Mouse (Mus musculus) testis, adult 2 months (tissue): ENCODE results near the gene Ankrd28. TPM values are rescaled to one million over a fixed set of nuclear protein-coding genes. Genes with fewer than 3 reads are reported as not detected.

ENCODE experiments used
- H3K27ac ChIP-seq: fragments of 200-500 bp; 2 replicates; pipeline ENCODE4 v1.5.1; 2012; ENCODE audit warnings: low read depth, low read length; ENCODE audit not compliant: control insufficient read depth, insufficient read depth
- H3K27me3 ChIP-seq: fragments of 200-500 bp; 2 replicates; pipeline ENCODE4 v1.6.1; 2012; ENCODE audit warnings: mild to moderate bottlenecking, low read length, moderate library complexity; ENCODE audit not compliant: control insufficient read depth, insufficient read depth
- H3K36me3 ChIP-seq: fragments of 200-500 bp; 2 replicates; pipeline ENCODE4 v1.6.1; 2012; ENCODE audit warnings: mild to moderate bottlenecking, low read length; ENCODE audit not compliant: control insufficient read depth, insufficient read depth
- H3K4me1 ChIP-seq: fragments of 200-500 bp; 2 replicates; pipeline ENCODE4 v1.6.1; 2012; ENCODE audit warnings: low read length; ENCODE audit not compliant: control insufficient read depth, insufficient read depth
- H3K4me3 ChIP-seq: fragments of 200-500 bp; 2 replicates; pipeline ENCODE4 v1.5.1; 2012; ENCODE audit warnings: low read depth, mild to moderate bottlenecking, low read length, moderate library complexity, mixed read lengths; ENCODE audit not compliant: control insufficient read depth
- CTCF ChIP-seq: fragments of 200-500 bp; IDR thresholded peaks from 2 replicates; pipeline ENCODE4 v1.5.1; 2012; ENCODE audit warnings: low read depth, mild to moderate bottlenecking, inconsistent platforms, low read length, moderate library complexity; ENCODE audit not compliant: control insufficient read depth, insufficient read depth, insufficient replicate concordance
- POLR2A ChIP-seq: fragments of 200-500 bp; IDR thresholded peaks from 2 replicates; pipeline ENCODE4 v1.6.1; 2012; ENCODE audit warnings: low read depth, mild to moderate bottlenecking, inconsistent platforms, low read length, moderate library complexity; ENCODE audit not compliant: control insufficient read depth
- polyA plus RNA-seq: library from polyadenylated mRNA; depleted of rRNA; stranded (reverse); fragments of >200 nt; gene quantifications from 2 replicates; pipeline ENCODE4 v1.2.3, GENCODE M21; 2012

Ankrd28 gene
- polyA plus RNA-seq, 1 experiment, result 25.7 TPM

- H3K4me3 ChIP-seq, result no peak overlapping the region
- TF ChIP-seq POLR2A, result no peak
- TF ChIP-seq CTCF, result no peak
- H3K4me1 ChIP-seq, result peaks cover 2% of the 10 kb centered on the region; the same call in 1 of the 2 replicates
- H3K27me3 ChIP-seq, result no peaks in the 10 kb centered on the region
- H3K36me3 ChIP-seq, result no peaks in the 10 kb centered on the region
- H3K27ac ChIP-seq, result no peak overlapping the region
Measured at GRCm38 (mm10) chr14:31671635-31672320, 158.7 kb downstream of the Ankrd28 start.

- Histone ChIP-seq H3K27me3 (no peaks in the 10 kb centered on the region), H3K27ac (no peak overlapping the region), H3K4me1 (peaks cover 2% of the 10 kb centered on the region; the same call in 1 of the 2 replicates), H3K4me3 (no peak overlapping the region), H3K36me3 (no peaks in the 10 kb centered on the region)
- TF ChIP-seq CTCF (no peak), POLR2A (no peak)
Measured at GRCm38 (mm10) chr14:31669642-31670490, 160.6 kb downstream of the Ankrd28 start.

DNA sequence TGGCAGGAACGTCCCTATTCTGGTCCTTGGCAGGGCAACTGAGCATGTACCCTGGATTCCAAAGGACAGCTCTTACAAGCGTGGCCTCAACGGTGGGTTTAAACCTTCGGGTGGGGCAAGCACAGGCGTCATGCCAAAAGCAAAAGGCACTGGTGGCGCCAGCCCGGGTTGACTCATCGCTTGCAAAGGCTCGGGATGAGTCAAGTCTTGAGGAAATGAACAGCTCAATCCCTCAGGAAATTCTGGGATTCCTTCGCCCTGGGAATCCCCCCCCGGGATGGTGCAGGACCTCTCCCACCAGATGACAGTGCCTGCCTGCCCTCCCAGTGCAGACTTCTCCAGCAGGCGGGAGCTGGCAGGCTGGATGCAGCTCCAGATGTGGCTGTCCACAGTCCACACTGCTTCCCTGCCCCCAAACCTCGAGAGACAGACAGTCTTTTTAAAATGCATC is 161.3 kb downstream of the Ankrd28 start:
- Histone ChIP-seq H3K27me3 (no peaks in the 10 kb centered on the region), H3K36me3 (no peaks in the 10 kb centered on the region), H3K27ac (no peak overlapping the region), H3K4me1 (peaks cover 2% of the 10 kb centered on the region; the same call in 1 of the 2 replicates), H3K4me3 (no peak overlapping the region)
- TF ChIP-seq POLR2A, result no peak
- no peak for TF ChIP-seq CTCF

DNA sequence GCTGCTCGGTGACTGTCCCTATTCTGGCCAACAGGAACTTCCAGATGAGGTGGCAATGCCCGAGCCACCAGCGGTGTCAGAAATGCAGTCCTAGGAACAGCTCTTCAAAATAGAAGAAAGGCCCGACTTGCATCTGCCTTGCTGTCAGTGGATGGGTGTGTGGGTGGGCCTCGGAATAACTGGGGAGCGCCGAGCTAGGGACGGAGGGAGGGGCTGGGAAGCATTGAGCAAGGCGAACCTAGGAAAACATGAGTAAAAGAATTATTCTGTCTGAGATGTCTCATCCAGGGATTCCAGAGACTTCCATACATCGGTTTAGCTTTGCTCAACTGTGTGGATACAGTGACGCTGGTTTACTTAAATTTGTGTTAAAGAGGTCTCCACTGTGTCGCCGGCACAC is 162.1 kb downstream of the Ankrd28 start:
- H3K4me1 ChIP-seq, result peaks cover 2% of the 10 kb centered on the region; the same call in 1 of the 2 replicates
- H3K4me3 ChIP-seq, result no peak overlapping the region
- no peak for TF ChIP-seq POLR2A
- no peak for TF ChIP-seq CTCF
- H3K27me3 ChIP-seq, result no peaks in the 10 kb centered on the region
- H3K27ac ChIP-seq, result no peak overlapping the region
- H3K36me3 ChIP-seq, result no peaks in the 10 kb centered on the region

GRCm38 (mm10) chr14:31667741-31668140 is 162.7 kb downstream of the Ankrd28 start:
- Histone ChIP-seq H3K27me3 (no peaks in the 10 kb centered on the region), H3K4me1 (peaks cover 4% of the 10 kb centered on the region), H3K36me3 (no peaks in the 10 kb centered on the region), H3K4me3 (no peak overlapping the region), H3K27ac (no peak overlapping the region)
- TF ChIP-seq POLR2A, result no peak
- no peak for TF ChIP-seq CTCF

DNA sequence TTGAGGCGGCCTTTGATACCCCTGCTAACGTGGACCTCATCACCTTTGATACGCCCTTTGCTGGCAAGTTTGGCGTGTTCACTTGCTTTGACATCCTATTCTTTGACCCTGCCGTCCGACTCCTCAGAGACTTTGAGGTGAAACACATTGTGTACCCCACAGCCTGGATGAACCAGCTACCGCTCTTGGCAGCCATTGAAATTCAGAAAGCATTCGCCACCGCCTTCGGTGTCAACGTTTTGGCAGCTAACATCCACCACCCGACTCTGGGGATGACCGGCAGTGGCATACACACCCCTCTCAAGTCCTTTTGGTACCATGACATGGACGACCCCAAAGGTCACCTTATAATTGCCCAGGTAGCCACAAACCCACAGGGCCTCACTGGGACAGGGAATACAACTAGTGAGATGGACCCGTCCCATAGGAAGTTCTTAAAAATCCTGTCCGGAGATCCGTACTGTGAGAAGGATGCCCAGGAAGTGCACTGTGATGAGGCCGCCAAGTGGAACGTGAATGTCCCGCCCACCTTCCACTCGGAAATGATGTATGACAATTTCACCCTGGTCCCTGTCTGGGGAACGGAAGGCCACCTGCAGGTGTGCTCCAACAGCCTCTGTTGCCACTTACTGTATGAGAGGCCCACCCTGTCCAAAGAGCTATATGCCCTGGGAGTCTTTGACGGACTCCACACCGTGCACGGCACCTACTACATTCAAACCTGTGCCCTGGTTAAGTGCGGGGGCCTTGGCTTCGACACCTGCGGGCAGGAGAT is 163.3 kb downstream of the Ankrd28 start:
- H3K27me3 ChIP-seq, result no peaks in the 10 kb centered on the region
- H3K4me1 ChIP-seq, result peaks cover 10% of the 10 kb centered on the region
- no peak overlapping the region for H3K27ac ChIP-seq

More for the DNA sequence above, 163.3 kb downstream of the Ankrd28 start:
- H3K4me3 ChIP-seq, result no peak overlapping the region
- H3K36me3 ChIP-seq, result no peaks in the 10 kb centered on the region
- no peak for TF ChIP-seq CTCF
- TF ChIP-seq POLR2A, result no peak
